Mouse (Mus musculus) adrenal gland, postnatal 25 days (tissue): ENCODE measurements around the gene Gcg. TPM values are rescaled to one million over a fixed set of nuclear protein-coding genes. Genes with fewer than 3 reads are reported as not detected.

ENCODE experiments used
- DNase-seq: peaks from one replicate; pipeline ENCODE4 v3.0.0; 2021; ENCODE audit warnings: mixed read lengths
- long read RNA-seq: library from polyadenylated mRNA; stranded (forward); transcript quantifications from one replicate; pipeline ENCODE4 v2.0.0, GENCODE M21; 2021
- total RNA-seq: library from RNA; stranded (reverse); gene quantifications from 2 replicates; pipeline ENCODE4 v1.2.3, GENCODE M21; 2021

The Gcg gene
- total RNA-seq: not detected in 2 replicates
- long read RNA-seq: 0 reads

DNA sequence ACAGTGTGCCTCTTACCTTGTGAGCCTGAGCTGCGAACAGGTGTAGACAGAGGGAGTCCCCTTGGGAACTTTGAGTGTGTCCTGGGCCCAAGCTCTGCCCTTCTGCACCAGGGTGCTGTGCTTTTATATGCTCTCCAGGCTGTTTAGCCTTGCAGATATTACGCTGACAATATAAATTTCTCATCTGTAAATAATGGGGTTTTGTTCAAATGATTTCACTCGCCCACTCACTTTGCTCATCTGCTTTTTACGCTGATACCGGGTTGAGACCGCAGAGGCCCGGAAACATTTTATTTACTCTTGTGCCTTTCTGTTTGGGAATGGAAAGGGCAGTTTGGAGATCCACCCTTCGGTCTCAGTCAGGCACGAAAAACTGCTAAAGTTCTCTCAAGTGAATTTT, at the start of gene Gcg:
Gcg (minus strand) TSS at position 101 of the 400 bp plus-strand sequence.
- no peak for DNase-seq

DNA sequence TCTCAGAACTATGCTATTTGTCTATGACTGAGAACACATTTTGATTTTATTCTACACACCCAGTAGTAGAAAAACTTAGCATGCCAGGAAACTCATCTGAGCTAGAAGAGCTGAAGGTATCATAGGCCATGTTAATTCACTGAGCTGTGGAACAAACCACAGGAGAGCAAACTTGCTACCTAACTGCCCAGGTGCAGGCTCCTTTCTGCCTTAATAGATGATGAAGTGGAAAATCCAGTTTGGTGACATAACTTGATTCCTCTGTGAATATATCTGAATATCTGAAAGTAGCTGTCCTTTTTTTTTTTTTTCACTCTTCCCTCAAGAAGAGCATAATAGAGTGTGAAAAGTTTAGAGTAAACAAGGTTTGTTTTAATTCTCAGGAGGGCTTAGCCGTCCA, 47.6 kb upstream of the Gcg start:
- no peak for DNase-seq

- DNase-seq: no peak
Observed at GRCm38 (mm10) chr2:62526399-62526798, 42.9 kb upstream of the Gcg start.

DNA sequence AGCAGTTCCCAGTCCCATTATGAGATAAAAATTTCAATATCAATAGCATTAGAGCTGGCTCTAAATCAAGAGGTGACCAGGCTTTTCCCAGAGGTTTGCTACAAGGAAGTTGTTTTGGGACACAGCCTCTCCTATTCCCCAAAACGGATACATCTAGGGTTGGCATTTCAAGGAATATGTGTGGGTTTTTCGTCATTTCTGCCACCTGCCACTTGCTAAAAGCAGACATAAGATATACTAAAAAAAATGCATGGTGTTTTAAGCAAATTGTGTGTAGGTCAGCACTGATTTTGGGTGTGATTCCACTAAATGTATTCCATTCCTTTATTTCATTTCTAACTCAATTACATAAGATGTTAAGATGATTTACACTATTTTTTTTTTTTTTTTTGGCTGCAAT, 34.3 kb upstream of the Gcg start:
- no peak for DNase-seq

DNA sequence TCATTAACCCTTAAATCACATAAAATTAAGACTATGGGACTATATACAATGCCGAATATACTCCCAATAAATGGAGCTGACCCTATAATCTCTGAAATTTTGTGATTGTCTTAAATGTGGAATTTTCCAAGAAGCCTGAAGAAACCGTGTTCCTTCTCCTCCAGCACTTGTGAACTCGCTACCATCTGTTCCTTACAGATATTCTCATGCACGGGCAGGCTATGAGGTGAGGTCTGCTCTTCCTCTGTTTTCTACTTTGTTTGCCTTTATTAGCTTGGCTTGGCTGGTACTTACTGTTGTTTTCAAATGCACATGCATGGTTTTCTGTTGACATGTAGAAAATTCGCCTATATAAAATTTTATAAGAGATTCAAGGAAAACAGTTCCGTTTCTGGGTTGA, 31.0 kb upstream of the Gcg start:
- DNase-seq: no peak

GRCm38 (mm10) chr2:62513477-62513876, 30.0 kb upstream of the Gcg start:
- peak; percentile 10 for DNase-seq

DNA sequence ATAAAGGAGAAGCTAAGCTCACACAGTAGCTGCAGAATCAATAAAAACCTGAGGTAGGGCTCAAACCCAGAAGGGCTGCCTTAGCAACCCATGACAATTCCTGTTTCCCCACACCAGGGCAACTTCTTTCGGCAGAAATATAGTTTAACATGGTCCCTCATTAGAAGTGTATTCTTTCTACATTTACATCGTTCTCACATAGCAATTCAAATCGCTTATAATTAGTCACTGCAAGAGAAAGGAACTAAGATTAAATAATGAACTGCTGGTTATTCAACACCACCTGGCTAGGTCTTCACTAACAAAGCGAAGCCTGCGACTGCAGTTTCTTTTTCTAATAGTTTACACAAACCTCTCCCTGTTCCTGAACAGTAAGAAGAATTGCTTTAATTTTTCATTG, 23.7 kb upstream of the Gcg start:
- DNase-seq: no peak

- no peak for DNase-seq
Observed at GRCm38 (mm10) chr2:62506441-62506840, 23.0 kb upstream of the Gcg start.

DNA sequence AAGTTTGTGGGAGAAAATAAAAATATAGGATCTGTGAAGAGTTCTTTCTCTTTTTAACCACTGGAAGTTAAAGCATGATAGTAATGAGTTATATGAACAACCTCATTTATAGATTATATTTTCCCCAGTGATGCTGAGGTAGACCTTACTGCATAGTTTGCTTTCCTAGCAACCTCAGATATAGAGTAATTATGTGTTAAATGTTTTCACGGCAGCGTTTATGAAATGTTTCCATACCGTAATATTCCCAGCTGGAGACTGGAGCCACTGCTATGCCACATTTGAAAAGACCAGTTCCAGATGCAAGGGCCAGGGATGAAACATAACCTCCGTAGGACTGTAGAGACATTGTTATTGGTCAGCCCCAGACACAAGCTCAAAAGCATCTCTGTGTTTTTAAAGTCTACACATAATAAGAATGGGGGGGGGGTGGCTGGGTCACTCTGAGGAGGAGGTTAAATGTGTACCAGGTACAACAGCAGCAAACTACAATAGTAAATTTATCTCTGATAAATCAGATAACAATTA, 20.9 kb upstream of the Gcg start:
- DNase-seq: no peak

DNA sequence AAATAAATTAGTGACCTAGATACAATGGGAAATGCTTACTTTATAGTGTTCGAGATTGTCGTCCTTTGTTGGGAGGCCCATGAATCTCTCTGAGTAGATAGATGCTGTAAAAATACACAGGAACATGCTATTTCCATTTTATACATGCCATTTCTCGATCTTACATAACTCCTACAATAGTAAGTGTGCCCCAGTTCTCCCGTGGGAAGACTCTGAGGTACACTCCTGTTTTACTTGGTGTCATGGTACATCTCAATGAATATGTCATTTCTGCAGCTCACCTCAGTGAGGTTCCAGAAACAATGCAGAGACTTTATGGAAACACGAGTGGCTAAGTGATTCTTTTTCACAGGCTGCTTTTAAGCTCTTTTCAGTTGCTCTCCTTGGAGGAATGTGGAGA, 19.9 kb upstream of the Gcg start:
- DNase-seq: no peak

- DNase-seq: no peak
Observed at GRCm38 (mm10) chr2:62502516-62502915, 19.1 kb upstream of the Gcg start.

DNA sequence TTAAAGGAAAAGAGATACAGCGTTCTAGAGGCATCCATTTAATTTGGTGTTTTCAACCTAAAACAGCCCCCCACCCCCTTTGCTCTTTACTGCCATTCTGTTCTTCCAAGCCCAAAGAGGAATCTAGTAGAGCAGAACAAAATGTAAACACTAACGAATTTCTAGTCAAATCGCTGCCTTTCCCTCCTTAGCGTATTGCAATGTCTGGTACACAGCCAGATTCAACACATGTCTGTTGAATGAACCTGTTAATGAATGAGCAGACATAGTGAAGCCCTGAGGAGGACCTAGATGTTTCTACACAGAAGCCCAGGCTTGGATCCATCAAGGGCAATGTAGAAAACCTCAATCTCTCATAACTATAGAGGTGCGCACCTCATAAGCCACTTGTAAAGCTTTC, 15.4 kb upstream of the Gcg start:
- no peak for DNase-seq

DNA sequence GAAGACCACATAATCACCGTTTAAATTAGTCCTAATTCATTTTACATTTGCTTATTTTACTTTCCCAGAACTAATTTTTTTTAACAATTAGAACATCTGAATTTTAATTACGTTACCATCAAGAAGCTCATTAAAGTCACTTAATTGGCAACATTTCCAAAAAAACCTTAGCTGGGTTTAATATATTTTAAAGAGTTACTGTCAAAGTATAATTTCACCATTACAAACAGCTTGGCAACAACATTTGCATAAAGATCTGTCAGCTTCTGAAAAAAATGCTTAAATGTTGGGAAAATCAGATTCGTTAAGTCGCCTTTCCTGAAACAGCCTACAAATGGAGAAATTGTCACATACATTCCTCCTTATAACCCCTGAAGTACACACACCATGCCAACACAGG, 14.6 kb upstream of the Gcg start:
- no peak for DNase-seq

GRCm38 (mm10) chr2:62497333-62498002, 14.0 kb upstream of the Gcg start:
- no peak for DNase-seq

DNA sequence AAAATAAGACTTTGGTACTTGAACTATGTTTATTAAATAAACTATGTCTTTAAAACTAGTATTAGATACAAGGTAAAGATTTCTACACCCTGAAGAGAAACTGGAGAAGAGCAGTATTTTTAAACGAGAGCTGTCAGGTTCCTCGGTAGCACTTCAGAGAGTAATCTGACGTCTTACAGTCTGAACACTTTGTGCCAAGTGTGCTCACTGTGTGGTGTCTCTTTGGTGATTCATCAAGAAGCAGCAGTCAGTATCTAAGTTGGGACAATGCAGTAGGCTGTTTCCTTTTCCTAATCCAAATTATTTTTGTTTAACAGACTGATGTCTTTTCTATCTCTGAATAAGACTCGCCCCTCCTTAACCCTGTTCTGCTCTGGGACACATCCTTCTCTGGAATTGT, 12.0 kb upstream of the Gcg start:
- DNase-seq: no peak

- no peak for DNase-seq
Observed at GRCm38 (mm10) chr2:62489832-62490231, 6.4 kb upstream of the Gcg start.

DNA sequence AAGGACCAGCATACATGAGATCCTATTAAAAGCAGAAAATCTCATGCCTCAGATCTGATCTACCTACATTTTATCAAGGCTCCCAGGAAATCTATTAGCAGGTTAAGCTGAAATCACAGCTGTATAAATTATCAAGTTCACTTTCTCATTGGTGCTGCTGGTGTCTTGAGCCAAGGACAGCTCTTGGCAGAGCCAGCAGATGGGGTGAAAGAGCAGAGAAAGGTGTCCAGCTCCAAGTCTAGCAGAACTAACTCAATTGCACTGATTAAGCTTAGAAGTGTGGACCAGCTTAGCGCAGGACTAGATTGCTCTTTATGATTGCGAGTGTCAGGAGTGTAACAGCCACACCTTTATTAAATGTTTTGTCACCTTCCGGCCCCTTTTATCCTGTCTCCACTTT, 1.5 kb upstream of the Gcg start:
- DNase-seq: no peak

DNA sequence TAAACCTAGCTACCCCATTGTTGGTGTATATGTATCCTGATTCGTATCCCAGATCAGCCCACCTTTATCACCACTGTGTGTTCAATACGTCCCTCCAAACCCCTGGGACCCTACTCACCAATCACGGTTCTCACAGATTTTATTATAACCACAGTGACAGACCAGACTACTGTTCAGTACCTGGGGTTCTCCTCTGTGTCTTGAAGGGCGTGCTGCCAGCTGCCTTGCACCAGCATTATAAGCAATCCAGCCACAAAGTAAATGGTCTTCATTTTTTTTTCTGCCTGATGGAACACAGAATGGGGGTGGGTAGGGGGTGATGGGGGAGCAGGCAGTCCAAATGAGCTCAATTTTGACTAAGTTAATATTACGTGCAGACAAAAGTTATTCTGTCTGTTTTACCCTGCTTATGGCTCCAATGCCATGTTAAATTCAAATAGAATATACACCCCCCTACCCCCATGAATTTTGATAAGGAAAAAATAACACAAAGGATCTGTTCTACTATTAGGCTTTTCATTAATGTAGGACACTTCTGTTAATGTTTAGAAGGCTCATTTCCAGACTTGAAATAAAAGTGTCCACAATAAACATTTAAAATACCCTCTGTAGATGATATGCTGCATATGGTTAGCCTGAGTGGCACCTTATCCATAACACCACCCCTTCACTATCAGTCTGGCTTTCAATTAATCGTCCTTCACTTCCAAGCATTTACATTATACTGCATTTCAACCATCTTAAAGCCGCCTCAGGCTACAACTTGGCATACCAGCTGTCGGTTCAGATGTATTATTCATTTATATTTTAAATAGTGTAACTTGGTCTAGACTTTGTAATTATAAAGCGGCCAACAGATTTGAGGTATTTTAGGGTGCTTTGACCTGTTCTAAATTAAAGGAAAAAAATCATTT, 2.9 kb downstream of the Gcg start:
- DNase-seq: no peak

DNA sequence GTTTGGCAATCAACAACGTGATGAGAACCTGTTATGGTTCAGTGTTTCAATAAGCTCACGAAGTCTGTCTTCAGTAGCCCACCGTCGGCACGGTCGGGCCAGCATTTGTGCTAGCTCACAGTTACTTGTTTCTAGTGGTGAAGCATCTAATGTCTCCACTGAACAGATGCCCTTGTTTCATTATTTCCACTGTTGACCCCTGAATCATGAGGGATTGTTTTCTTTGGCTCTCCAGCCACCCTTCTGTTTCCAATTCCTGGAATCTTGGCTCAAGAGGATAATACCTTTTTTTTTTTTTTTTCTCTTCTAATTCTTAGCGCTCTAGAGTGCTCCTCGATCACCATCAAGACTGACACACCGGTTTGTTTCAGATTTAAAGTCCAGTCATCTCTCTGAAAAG, 13.9 kb downstream of the Gcg start:
- no peak for DNase-seq

GRCm38 (mm10) chr2:62463287-62463686, 20.2 kb downstream of the Gcg start:
- no peak for DNase-seq

GRCm38 (mm10) chr2:62462174-62462573, 21.3 kb downstream of the Gcg start:
- DNase-seq: no peak

DNA sequence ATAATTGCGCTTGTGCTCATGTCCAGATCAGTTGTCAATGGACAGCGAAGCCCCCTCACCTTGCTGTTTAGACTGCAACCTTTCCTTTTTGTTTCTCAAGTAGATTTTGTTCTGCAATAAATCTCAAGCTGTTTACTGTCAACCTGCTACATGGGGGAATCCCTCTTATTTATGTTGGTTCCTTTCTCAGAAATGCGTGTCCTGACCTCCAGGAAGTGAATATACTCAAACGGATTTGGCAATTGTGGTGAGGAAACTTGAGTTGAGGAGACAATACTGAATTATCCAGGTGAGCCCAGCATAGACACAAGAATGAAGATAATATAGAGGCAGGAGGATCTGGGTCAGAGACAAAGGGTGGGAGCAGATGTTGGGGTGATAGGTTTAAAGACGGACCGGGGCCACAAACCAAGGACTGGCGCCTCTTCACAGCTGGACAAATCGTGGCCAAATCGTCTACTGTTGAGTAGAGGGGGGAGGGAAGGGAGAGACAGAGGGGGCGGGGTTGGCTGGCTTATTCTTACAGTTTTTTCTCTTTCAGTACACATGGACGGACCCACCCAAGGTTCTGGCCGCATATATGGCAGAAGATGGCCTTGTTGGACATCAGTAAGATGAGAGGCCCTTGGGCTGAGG, 22.5 kb downstream of the Gcg start:
- no peak for DNase-seq

- DNase-seq: no peak
Observed at GRCm38 (mm10) chr2:62460231-62460710, 23.2 kb downstream of the Gcg start.
